In the genomic region with DNA sequence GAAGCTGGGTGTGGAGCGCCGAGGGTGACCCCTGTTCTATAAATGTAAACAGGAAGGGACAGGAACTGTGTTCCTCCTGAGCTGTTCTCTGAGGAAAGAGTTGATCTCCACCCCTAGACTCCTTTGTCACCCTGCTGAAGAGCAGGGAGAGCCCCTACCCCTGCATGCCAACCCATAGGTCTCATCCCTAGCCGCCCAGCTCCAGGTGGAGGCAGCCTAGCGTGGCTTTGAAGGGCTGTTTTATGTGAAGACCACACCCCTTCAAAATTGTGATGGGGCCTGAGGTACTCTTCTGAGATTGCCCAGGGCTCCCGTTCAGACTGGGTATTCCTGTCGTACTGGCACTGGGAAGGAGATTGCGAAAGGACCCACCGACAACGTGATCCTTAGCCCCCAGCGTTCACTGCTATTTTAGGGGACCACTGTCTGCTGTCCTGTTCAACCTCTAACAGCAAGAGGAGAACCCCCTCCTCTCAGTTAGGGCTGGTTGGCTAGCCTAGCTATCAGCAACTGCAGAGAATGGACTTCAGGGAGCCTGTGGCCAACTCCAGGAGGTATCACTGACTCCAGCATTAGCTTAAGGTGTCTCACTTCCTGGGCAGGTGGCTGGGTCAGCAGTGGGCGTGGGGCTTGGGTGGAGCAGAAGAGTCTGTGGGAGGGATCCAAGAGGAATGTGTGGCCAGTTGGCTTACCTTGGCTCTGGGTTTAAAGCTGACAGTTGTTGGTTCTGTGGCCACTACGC, we compare ENCODE assay signal across 1 mouse cellular context.
TF ChIP-seq lines count a peak whose summit lies in the region.

TSS of gene Pla2g4b (plus strand) at position 692 of the 742 bp plus-strand sequence.

TF ChIP-seq in CH12.LX, 34 proteins besides CTCF, POLR2A, EP300 and RAD21:
- TF ChIP-seq TCF12 (IDR thresholded peaks at IDR 0.05; ENCODE audit: low read depth, low read length) = no peak
- no peak for TF ChIP-seq JUND (conservative IDR thresholded peaks at IDR 0.05; ENCODE audit: low read depth, low read length)
- TF ChIP-seq MYC (IDR thresholded peaks at IDR 0.05; ENCODE audit: low read depth, low read length) = no peak
- TF ChIP-seq ZC3H11A (IDR thresholded peaks at IDR 0.05; ENCODE audit: low read depth, low read length) = no peak
- no peak for TF ChIP-seq POLR2AphosphoS2 (IDR thresholded peaks at IDR 0.05; ENCODE audit: low read depth, low read length)
- TF ChIP-seq SMC3 (IDR thresholded peaks at IDR 0.05; ENCODE audit: low read depth, low read length) = no peak
- no peak for TF ChIP-seq NELFE (IDR thresholded peaks at IDR 0.05; ENCODE audit: low read depth, low read length)
- no peak for TF ChIP-seq MAFK (IDR thresholded peaks at IDR 0.05; ENCODE audit: insufficient replicate concordance, low read length)
- no peak for TF ChIP-seq ETS1 (conservative IDR thresholded peaks at IDR 0.05; ENCODE audit: low read depth, low read length)
- no peak for TF ChIP-seq ZNF384 (IDR thresholded peaks at IDR 0.05; ENCODE audit: low read depth, low read length)
- no peak for TF ChIP-seq E2F4 (IDR thresholded peaks at IDR 0.05; ENCODE audit: insufficient replicate concordance, low read depth, low read length)
- TF ChIP-seq PAX5 (IDR thresholded peaks at IDR 0.05; ENCODE audit: low read length) = no peak
- no peak for TF ChIP-seq ELF1 (IDR thresholded peaks at IDR 0.05; ENCODE audit: low read depth, low read length)
- TF ChIP-seq TBP (conservative IDR thresholded peaks at IDR 0.05; ENCODE audit: low read depth, low read length) = no peak
- no peak for TF ChIP-seq ZMIZ1 (IDR thresholded peaks at IDR 0.05; ENCODE audit: low read depth, low read length)
- TF ChIP-seq MAZ (IDR thresholded peaks at IDR 0.05; ENCODE audit: low read depth, low read length) = no peak
- no peak for TF ChIP-seq RCOR1 (conservative IDR thresholded peaks at IDR 0.05; ENCODE audit: low read depth, low read length)
